Mouse (Mus musculus): Measurements from ENCODE around the gene Shkbp1. TPM values are rescaled to one million over a fixed set of nuclear protein-coding genes. Genes with fewer than 3 reads are reported as not detected.

Gene Shkbp1
- 10 to 100 TPM; 20.7 to 25.9 (median 23.1) TPM for total RNA-seq (2022)

- peak in 1 of 2 experiments; percentile 82 for DNase-seq (ENCODE audit: low spot score in 2 of 2)
These were observed at the start of gene Shkbp1 for GRCm38 (mm10) chr7:27355745-27356240. Gene Shkbp1, minus strand, starts transcription at chr7:27356019.

GRCm38 (mm10) chr7:27404203-27404942 lies 48.6 kb upstream of the Shkbp1 start:
- no peak for DNase-seq (ENCODE audit: low spot score in 2 of 2)

GRCm38 (mm10) chr7:27402675-27403074 lies 46.9 kb upstream of the Shkbp1 start:
- DNase-seq (ENCODE audit: low spot score in 2 of 2) = peak; percentile 72 to 79

- no peak for DNase-seq (ENCODE audit: low spot score in 2 of 2)
These were observed 44.7 kb upstream of the Shkbp1 start for GRCm38 (mm10) chr7:27400545-27400944.

GRCm38 (mm10) chr7:27397048-27397949 lies 41.5 kb upstream of the Shkbp1 start:
- peak in 1 of 2 experiments; percentile 79 for DNase-seq (ENCODE audit: low spot score in 2 of 2)

GRCm38 (mm10) chr7:27396184-27397047 lies 40.6 kb upstream of the Shkbp1 start:
- peak in 1 of 2 experiments; percentile 51 for DNase-seq (ENCODE audit: low spot score in 2 of 2)

- no peak for DNase-seq (ENCODE audit: low spot score in 2 of 2)
These were observed 39.8 kb upstream of the Shkbp1 start for GRCm38 (mm10) chr7:27395521-27396183.

GRCm38 (mm10) chr7:27391416-27391815 lies 35.6 kb upstream of the Shkbp1 start:
- DNase-seq (ENCODE audit: low spot score in 2 of 2) = no peak

- DNase-seq (ENCODE audit: low spot score in 2 of 2) = no peak
These were observed 33.4 kb upstream of the Shkbp1 start for GRCm38 (mm10) chr7:27389213-27389612.

- no peak for DNase-seq (ENCODE audit: low spot score in 2 of 2)
These were observed 28.9 kb upstream of the Shkbp1 start for GRCm38 (mm10) chr7:27384731-27385130.

- DNase-seq (ENCODE audit: low spot score in 2 of 2) = no peak
These were observed 28.3 kb upstream of the Shkbp1 start for GRCm38 (mm10) chr7:27384134-27384533.

- DNase-seq (ENCODE audit: low spot score in 2 of 2) = no peak
These were observed 27.4 kb upstream of the Shkbp1 start for GRCm38 (mm10) chr7:27383233-27383632.

- DNase-seq (ENCODE audit: low spot score in 2 of 2) = no peak
These were observed 25.7 kb upstream of the Shkbp1 start for GRCm38 (mm10) chr7:27381560-27381959.

GRCm38 (mm10) chr7:27381009-27381408 lies 25.2 kb upstream of the Shkbp1 start:
- DNase-seq (ENCODE audit: low spot score in 2 of 2) = no peak

GRCm38 (mm10) chr7:27379836-27380235 lies 24.0 kb upstream of the Shkbp1 start:
- DNase-seq (ENCODE audit: low spot score in 2 of 2) = no peak

- no peak for DNase-seq (ENCODE audit: low spot score in 2 of 2)
These were observed 22.6 kb upstream of the Shkbp1 start for GRCm38 (mm10) chr7:27378431-27378830.

- peak in 1 of 2 experiments; percentile 36 for DNase-seq (ENCODE audit: low spot score in 2 of 2)
These were observed 19.5 kb upstream of the Shkbp1 start for GRCm38 (mm10) chr7:27375274-27375673.

GRCm38 (mm10) chr7:27371715-27372462 lies 16.1 kb upstream of the Shkbp1 start:
- DNase-seq (ENCODE audit: low spot score in 2 of 2) = no peak

- no peak for DNase-seq (ENCODE audit: low spot score in 2 of 2)
These were observed 13.3 kb upstream of the Shkbp1 start for GRCm38 (mm10) chr7:27369111-27369510.

- no peak for DNase-seq (ENCODE audit: low spot score in 2 of 2)
These were observed 12.2 kb upstream of the Shkbp1 start for GRCm38 (mm10) chr7:27367976-27368375.
